Comparison of ENCODE assay signal across 32 mouse cellular contexts in the genomic region with DNA sequence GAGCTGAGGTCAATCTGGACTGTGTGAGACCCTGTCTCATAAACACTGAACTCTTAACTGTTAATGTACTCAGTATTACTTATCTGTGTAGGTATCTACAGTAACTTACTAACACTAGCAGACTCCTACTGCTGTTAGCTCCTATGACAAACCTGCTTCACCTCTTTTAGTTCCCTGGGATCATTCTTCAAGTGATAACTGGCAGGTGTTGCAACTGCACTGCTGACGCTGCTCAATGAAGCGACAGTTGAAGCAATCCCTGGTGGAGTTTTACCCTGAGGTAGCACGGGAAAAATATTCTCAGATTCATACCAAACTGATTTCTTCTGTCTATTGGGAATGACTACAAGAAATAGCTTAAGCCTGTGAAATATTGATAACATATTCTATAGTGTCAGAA. TPM values are rescaled to one million over a fixed set of nuclear protein-coding genes. Genes with fewer than 3 reads are reported as not detected.
DNase-seq lines count a peak whose midpoint lies in the region; ATAC-seq and TF ChIP-seq lines count a peak whose summit lies in the region.
"Had no signal": no experiment of that assay in that cellular context is flagged by ENCODE, and none has a peak within 500 bp of the region (broad histone marks: within the 10 kb centered on the region; RNA-seq: fewer than 3 reads in every experiment).

No protein-coding gene starts in this region.

- TF ChIP-seq CTCF in intestine, postnatal 0 days (IDR thresholded peaks at IDR 0.05; ENCODE audit: low read depth): no peak

- no peak for DNase-seq in heart, adult 11 months
- DNase-seq in heart, postnatal 14 days: no peak
- DNase-seq in layer of hippocampus, adult 8-10 months (ENCODE audit: low spot score in 2 of 2): no peak
- DNase-seq: adrenal gland, postnatal 14 days; B cell, adult 2 months; cerebellum, adult 11 months; cerebellum, adult 2 months; cerebellum, adult 9-11 months; cerebellum, postnatal 25 days; forebrain, postnatal 0 days; gastrocnemius, adult 2 months; gastrocnemius, postnatal 14 days; heart, adult 18-20 months; heart, postnatal 36 days; kidney, adult 11 months; kidney, adult 8-10 months had no signal

- intact Hi-C loops in heart, postnatal 14 days (cut with DNase I): no loop called here

- H3K36me3 ChIP-seq in heart, embryonic 12.5 days: peaks cover 20% of the 10 kb centered on the region
- H3K36me3 ChIP-seq in heart, embryonic 16.5 days (ENCODE audit: control insufficient read depth, insufficient read depth): peaks cover 18% of the 10 kb centered on the region
- peaks cover 6% of the 10 kb centered on the region; the same call in 1 of the 2 replicates for H3K36me3 ChIP-seq in intestine, embryonic 15.5 days
- peaks cover 19% of the 10 kb centered on the region for H3K36me3 ChIP-seq in intestine, postnatal 0 days (ENCODE audit: control insufficient read depth, insufficient read depth)

- H3K4me3 ChIP-seq in heart, embryonic 12.5 days: no peak overlapping the region
- no peak overlapping the region for H3K4me3 ChIP-seq in heart, embryonic 16.5 days (ENCODE audit: low read length)
- H3K4me3 ChIP-seq in intestine, embryonic 15.5 days (replicated peaks): no peak overlapping the region
- H3K4me3 ChIP-seq in intestine, postnatal 0 days (ENCODE audit: low read depth, low read length): no peak overlapping the region
- H3K4me3 ChIP-seq: embryonic facial prominence, embryonic 12.5 days; embryonic facial prominence, embryonic 15.5 days; gastrocnemius, adult 2 months; hindbrain, embryonic 10.5 days; hindbrain, embryonic 13.5 days had no signal

- no peak overlapping the region for H3K4me2 ChIP-seq in heart, embryonic 12.5 days
- H3K4me2 ChIP-seq in heart, embryonic 16.5 days (ENCODE audit: low read depth, low read length): no peak overlapping the region
- H3K4me2 ChIP-seq in intestine, embryonic 15.5 days (replicated peaks): no peak overlapping the region
- no peak overlapping the region for H3K4me2 ChIP-seq in intestine, postnatal 0 days (replicated peaks; ENCODE audit: low read depth)
- H3K4me2 ChIP-seq: embryonic facial prominence, embryonic 12.5 days; embryonic facial prominence, embryonic 15.5 days; hindbrain, embryonic 13.5 days had no signal

- no peak for ATAC-seq in heart, embryonic 12.5 days (ENCODE audit: insufficient number of reproducible peaks, low FRiP score)
- ATAC-seq in heart, embryonic 16.5 days (replicated peaks; ENCODE audit: extremely low read depth, insufficient read depth, low FRiP score): no peak
- peak; percentile 51; the same call in 1 of the 2 replicates for ATAC-seq in intestine, embryonic 15.5 days
- ATAC-seq in intestine, postnatal 0 days: peak; percentile 73
- ATAC-seq: activated CD4-positive, CD25-positive, alpha-beta regulatory T cell, adult 4 months; forebrain, embryonic 14.5 days; forebrain, postnatal 0 days; hindbrain, embryonic 16.5 days had no signal

- no peaks in the 10 kb centered on the region for H3K9me3 ChIP-seq in heart, embryonic 12.5 days (replicated peaks)
- H3K9me3 ChIP-seq in heart, embryonic 16.5 days (replicated peaks; ENCODE audit: control insufficient read depth, low read length): no peaks in the 10 kb centered on the region
- no peaks in the 10 kb centered on the region for H3K9me3 ChIP-seq in intestine, embryonic 15.5 days
- H3K9me3 ChIP-seq in intestine, postnatal 0 days (ENCODE audit: control insufficient read depth): no peaks in the 10 kb centered on the region
- H3K9me3 ChIP-seq: embryonic facial prominence, embryonic 12.5 days; embryonic facial prominence, embryonic 15.5 days; hindbrain, embryonic 10.5 days; hindbrain, embryonic 13.5 days had no signal

- H3K4me1 ChIP-seq in heart, embryonic 12.5 days (replicated peaks): peaks cover 6% of the 10 kb centered on the region
- peaks cover 6% of the 10 kb centered on the region for H3K4me1 ChIP-seq in heart, embryonic 16.5 days (ENCODE audit: control insufficient read depth, insufficient read depth, low read length)
- H3K4me1 ChIP-seq in intestine, embryonic 15.5 days (replicated peaks): no peaks in the 10 kb centered on the region
- H3K4me1 ChIP-seq in intestine, postnatal 0 days (replicated peaks; ENCODE audit: control insufficient read depth, insufficient read depth, low read length): no peaks in the 10 kb centered on the region
- H3K4me1 ChIP-seq: embryonic facial prominence, embryonic 12.5 days; embryonic facial prominence, embryonic 15.5 days; hindbrain, embryonic 10.5 days; hindbrain, embryonic 13.5 days had no signal

- 52% methylated on average over 3 of the region's 3 CpGs for WGBS in heart, embryonic 12.5 days
- 53% methylated on average over 3 of the region's 3 CpGs for whole genome bisulfite sequencing in heart, embryonic 16.5 days
- WGBS in intestine, embryonic 15.5 days: 87% methylated on average over 3 of the region's 3 CpGs
- 55% methylated on average over 3 of the region's 3 CpGs for WGBS in intestine, postnatal 0 days

- peak overlapping the region; percentile 56; the same call in 1 of the 2 replicates for H3K27ac ChIP-seq in heart, embryonic 12.5 days (ENCODE audit: poor library complexity, severe bottlenecking)
- peak overlapping the region; percentile 63 for H3K27ac ChIP-seq in heart, embryonic 16.5 days (ENCODE audit: low read length)
- no peak overlapping the region for H3K27ac ChIP-seq in intestine, embryonic 15.5 days
- H3K27ac ChIP-seq in intestine, postnatal 0 days (ENCODE audit: low read depth, low read length): peak overlapping the region; percentile 54; the same call in 1 of the 2 replicates
- H3K27ac ChIP-seq: embryonic facial prominence, embryonic 12.5 days; embryonic facial prominence, embryonic 15.5 days; gastrocnemius, adult 2 months; hindbrain, embryonic 10.5 days; hindbrain, embryonic 13.5 days had no signal

- no peak overlapping the region for H3K9ac ChIP-seq in heart, embryonic 12.5 days
- H3K9ac ChIP-seq in heart, embryonic 16.5 days (ENCODE audit: low read length): no peak overlapping the region
- no peak overlapping the region for H3K9ac ChIP-seq in intestine, embryonic 15.5 days
- H3K9ac ChIP-seq in intestine, postnatal 0 days (ENCODE audit: low read depth, low read length): no peak overlapping the region
- H3K9ac ChIP-seq: embryonic facial prominence, embryonic 12.5 days; embryonic facial prominence, embryonic 15.5 days; forebrain, postnatal 0 days; hindbrain, embryonic 13.5 days had no signal

- H3K27me3 ChIP-seq in heart, embryonic 12.5 days (replicated peaks): no peaks in the 10 kb centered on the region
- no peaks in the 10 kb centered on the region for H3K27me3 ChIP-seq in heart, embryonic 16.5 days (ENCODE audit: control insufficient read depth, insufficient read depth, low read length)
- H3K27me3 ChIP-seq in intestine, embryonic 15.5 days (replicated peaks): no peaks in the 10 kb centered on the region
- no peaks in the 10 kb centered on the region for H3K27me3 ChIP-seq in intestine, postnatal 0 days (replicated peaks; ENCODE audit: control insufficient read depth, insufficient read depth, low read length)
- H3K27me3 ChIP-seq: embryonic facial prominence, embryonic 12.5 days; embryonic facial prominence, embryonic 15.5 days; hindbrain, embryonic 13.5 days had no signal

RNA-seq across cellular contexts. Expression of a gene that starts 26.5 kb away (rescaled TPM):
- polyA plus RNA-seq in heart, embryonic 12.5 days (2016; fragmentation: Nextera tagmentation; extraction: Ambion mirVana): 186 and 190 TPM in 2 replicates
- 153 and 163 TPM in 2 replicates for polyA plus RNA-seq in heart, embryonic 16.5 days (2015; fragmentation: Nextera tagmentation; extraction: Ambion mirVana)
- total RNA-seq in heart, postnatal 14 days (2021): 10 to 100 TPM; 84.0 to 95.2 TPM
- 206 and 240 TPM in 2 replicates for polyA plus RNA-seq in intestine, embryonic 15.5 days (2015; fragmentation: Nextera tagmentation; extraction: Ambion mirVana)
- 290 and 292 TPM in 2 replicates for polyA plus RNA-seq in intestine, postnatal 0 days (2015; fragmentation: Nextera tagmentation; extraction: Ambion mirVana)
- total RNA-seq in layer of hippocampus, adult 8-10 months (2022): 100 to 1,000 TPM; 115 to 138 (median 124) TPM

RNA-seq across cellular contexts. Expression of a gene that starts 46.3 kb away (rescaled TPM):
- 0.17 TPM in 1 of 2 replicates, not detected in the other for polyA plus RNA-seq in heart, embryonic 12.5 days (2016; fragmentation: Nextera tagmentation; extraction: Ambion mirVana)
- polyA plus RNA-seq in heart, embryonic 16.5 days (2015; fragmentation: Nextera tagmentation; extraction: Ambion mirVana): 0.13 and 0.36 TPM in 2 replicates
- not detected for total RNA-seq in heart, postnatal 14 days (2021)
- polyA plus RNA-seq in intestine, embryonic 15.5 days (2015; fragmentation: Nextera tagmentation; extraction: Ambion mirVana): not detected in 2 replicates
- polyA plus RNA-seq in intestine, postnatal 0 days (2015; fragmentation: Nextera tagmentation; extraction: Ambion mirVana): not detected in 2 replicates
- total RNA-seq in layer of hippocampus, adult 8-10 months (2022): 1 to 10 TPM in 3 of 4 experiments, under 1 TPM in 1; 0.82 to 1.6 (median 1.3) TPM
- total RNA-seq: adrenal gland, adult 18-20 months; adrenal gland, postnatal 14 days; common myeloid progenitor, adult 5-6 weeks; heart, postnatal 36 days; MEL had no signal
- polyA plus RNA-seq: activated CD4-positive, CD25-positive, alpha-beta regulatory T cell, adult 4 months; forebrain, embryonic 11.5 days had no signal

RNA-seq across cellular contexts. Expression of a gene that starts 55.1 kb away (rescaled TPM):
- polyA plus RNA-seq in heart, embryonic 12.5 days (2016; fragmentation: Nextera tagmentation; extraction: Ambion mirVana): 0.10 TPM in 1 of 2 replicates, not detected in the other
- polyA plus RNA-seq in heart, embryonic 16.5 days (2015; fragmentation: Nextera tagmentation; extraction: Ambion mirVana): not detected in 2 replicates
- total RNA-seq in heart, postnatal 14 days (2021): under 1 TPM in 1 of 2 experiments, not detected in 1; 0.19 TPM
- polyA plus RNA-seq in intestine, embryonic 15.5 days (2015; fragmentation: Nextera tagmentation; extraction: Ambion mirVana): not detected in 2 replicates
- not detected in 2 replicates for polyA plus RNA-seq in intestine, postnatal 0 days (2015; fragmentation: Nextera tagmentation; extraction: Ambion mirVana)
- not detected for total RNA-seq in layer of hippocampus, adult 8-10 months (2022)
- total RNA-seq: common myeloid progenitor, adult 5-6 weeks; gastrocnemius, adult 2 months; gastrocnemius, postnatal 14 days; heart, adult 18-20 months; heart, postnatal 36 days; MEL had no signal
- polyA plus RNA-seq: activated CD4-positive, CD25-positive, alpha-beta regulatory T cell, adult 4 months; forebrain, postnatal 0 days; heart, embryonic 14.5 days; hindbrain, embryonic 16.5 days had no signal

Comparison
In these comparisons a context has a peak if more than half of its experiments do, and no peak if none do; other contexts are left out.
1. ATAC-seq: peak in intestine, embryonic 15.5 days (single experiment) and intestine, postnatal 0 days (single experiment); none in heart, embryonic 12.5 days (single experiment) and heart, embryonic 16.5 days (single experiment).